Mouse (Mus musculus) right cerebral cortex, postnatal 10 days (tissue): ENCODE measurements around the gene Tmem170b.

Experiments
- DNase-seq, 2 experiments: peaks; one replicate each; pipeline ENCODE4 v3.0.0; 2021; ENCODE audit warnings: low spot score in 2 of 2

Gene Tmem170b

DNA sequence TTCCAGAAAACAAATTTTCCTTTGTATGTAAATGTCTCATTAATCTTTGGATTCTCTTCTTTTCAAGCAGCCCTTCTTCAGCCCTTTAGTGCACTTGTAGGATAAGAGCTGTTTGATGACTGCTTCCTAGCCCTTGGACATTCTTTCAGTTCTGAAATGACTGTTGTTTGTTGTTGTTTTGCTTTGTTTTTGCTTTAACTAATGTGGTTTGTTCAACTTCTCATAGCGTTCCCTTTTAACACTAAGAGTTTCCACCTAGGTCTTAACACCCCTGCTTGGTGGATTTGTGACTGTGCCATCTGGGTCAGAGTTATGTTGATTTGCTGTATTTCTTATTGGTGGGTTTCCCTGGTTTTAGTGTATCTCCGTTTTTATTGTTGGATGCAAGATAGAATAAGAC, 8.8 kb downstream of the Tmem170b start:
- DNase-seq = no peak

DNA sequence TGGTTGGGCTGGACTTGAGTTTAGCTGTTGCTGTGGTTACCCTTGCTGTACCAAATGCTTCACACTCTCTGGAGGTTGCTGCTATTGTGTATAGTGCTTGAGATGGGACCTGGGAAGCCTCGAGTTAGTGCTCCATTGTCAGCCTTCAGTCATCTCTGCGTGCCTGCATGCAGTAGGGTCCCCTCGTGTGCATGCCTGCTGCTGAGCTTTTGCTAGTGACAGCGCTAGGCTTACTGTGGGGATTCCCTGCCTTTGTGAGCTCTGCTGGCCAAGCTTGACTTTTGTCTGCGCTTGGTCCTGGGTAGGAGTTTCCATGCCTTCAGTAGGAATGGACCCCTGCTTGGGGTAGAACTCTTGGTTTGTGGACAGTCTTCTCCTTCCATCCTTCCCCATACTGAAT, 9.3 kb downstream of the Tmem170b start:
- DNase-seq = no peak

- DNase-seq = no peak
Measured at GRCm38 (mm10) chr13:41619470-41619869, 13.8 kb downstream of the Tmem170b start.

- no peak for DNase-seq
Measured at GRCm38 (mm10) chr13:41620132-41620531, 14.4 kb downstream of the Tmem170b start.

GRCm38 (mm10) chr13:41624123-41624522, 18.4 kb downstream of the Tmem170b start:
- DNase-seq = no peak

GRCm38 (mm10) chr13:41625248-41625647, 19.5 kb downstream of the Tmem170b start:
- no peak for DNase-seq

DNA sequence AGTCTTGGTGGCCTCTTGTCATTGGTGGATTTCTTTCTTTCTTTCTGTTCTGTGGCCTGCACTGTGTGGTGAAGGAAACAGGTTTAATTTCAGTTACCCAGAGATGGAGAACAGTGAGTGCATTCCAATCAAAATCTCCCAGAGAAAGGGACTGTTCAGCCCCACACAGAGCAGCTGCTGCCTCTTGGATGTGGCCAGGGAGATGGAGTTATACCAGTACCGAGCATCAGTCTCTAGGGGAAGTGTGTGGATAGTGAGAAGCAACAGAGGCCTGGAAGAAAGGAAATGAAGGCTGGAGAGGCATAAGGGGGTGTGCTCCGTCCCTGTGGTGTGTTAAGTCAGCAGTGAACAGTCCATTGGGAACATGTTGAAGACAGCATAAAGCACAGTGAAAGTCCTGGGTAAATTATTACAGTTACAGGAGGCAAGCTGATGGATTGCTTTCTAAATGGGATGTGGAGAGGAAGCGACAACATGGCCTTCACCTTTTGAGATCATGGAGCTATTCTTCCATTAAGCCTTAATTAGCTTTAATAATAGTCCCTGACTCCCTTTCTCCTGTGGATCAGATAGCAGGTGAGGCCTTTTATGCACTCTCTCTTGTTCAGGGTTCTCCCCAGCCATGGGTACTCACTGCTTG, 21.7 kb downstream of the Tmem170b start:
- DNase-seq = no peak

DNA sequence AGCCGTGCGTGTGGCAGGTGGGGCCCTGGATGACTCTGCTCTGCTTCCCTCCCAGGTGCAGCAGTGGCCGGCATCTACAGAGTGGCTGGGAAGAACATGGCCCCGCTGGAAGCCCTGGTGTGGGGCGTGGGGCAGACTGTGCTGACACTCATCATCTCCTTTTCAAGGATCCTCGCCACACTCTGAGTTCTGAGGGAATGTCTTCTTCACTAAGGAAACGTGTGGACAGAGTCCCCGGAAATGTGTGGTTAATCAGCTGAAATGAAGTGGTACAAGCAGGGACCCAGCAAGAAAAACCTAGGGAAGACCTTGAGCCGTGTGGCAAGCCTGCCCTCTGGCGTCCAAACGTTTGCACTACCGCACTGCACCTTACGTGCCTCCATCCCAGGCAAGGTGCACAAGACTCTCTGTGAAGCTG, 28.7 kb downstream of the Tmem170b start:
- peak; percentile 69 to 81 for DNase-seq

DNA sequence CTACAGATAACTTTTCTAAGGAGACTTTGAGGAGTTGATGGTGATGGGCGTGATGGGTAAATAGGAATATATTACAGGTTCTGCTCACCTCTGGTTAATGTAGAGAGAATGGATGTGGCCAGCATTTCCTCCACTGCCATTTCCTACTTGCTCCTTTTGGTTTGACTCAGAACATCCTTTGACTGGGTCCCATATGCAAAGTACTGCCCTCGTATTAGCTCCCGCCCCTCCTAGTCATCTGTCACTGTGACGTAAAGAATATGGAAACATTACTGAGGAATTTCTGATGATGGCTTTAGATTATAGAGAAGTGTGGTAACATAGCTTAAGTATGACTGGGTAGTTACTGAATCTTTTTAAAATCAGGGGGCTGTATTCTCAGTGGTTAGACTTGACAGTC, 32.4 kb downstream of the Tmem170b start:
- DNase-seq = no peak

GRCm38 (mm10) chr13:41642851-41643250, 37.1 kb downstream of the Tmem170b start:
- peak; percentile 71 to 84 for DNase-seq

- no peak for DNase-seq
Measured at GRCm38 (mm10) chr13:41643798-41644197, 38.1 kb downstream of the Tmem170b start.

DNA sequence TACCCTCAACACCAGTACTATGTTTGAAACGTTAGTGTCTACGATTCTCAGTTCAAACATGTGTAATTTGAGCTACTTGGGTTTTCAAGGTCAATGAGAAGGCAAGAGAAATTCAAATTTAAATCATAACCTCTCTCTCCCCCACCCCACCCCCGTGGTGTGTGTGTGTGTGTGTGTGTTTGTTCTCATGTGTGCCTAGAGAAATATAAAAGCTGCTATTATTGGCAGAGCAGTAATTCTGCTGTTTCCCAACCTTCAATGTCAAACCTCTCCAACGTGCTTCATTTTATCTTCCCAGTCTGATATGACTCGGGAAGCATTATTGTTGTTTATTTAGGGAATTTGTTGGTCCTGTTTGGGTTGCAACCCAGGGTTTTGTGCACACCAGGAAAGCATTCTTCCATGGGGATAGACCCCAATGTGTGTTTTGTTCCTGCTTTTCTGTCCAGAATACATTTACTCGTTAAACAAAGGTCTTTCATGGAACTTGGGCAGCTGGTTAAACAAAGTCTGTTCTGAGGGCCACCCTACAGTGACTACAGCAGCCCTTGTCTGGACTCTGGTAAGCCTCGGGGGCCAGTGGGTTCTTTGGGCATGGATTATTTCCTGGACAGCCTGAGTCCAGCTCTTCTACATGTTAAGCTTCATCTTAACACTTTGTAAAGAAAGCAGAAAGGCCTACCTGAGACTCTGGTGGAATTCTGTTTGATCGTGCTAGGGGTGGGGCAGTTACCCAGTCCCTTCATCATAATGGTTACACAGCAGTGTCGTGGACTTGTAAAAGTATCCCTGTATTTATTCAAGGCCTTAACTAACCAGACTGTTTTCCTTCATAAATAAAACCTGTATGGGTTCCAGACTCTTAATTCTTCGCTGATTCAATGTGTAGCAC, 39.1 kb downstream of the Tmem170b start:
- DNase-seq = no peak

DNA sequence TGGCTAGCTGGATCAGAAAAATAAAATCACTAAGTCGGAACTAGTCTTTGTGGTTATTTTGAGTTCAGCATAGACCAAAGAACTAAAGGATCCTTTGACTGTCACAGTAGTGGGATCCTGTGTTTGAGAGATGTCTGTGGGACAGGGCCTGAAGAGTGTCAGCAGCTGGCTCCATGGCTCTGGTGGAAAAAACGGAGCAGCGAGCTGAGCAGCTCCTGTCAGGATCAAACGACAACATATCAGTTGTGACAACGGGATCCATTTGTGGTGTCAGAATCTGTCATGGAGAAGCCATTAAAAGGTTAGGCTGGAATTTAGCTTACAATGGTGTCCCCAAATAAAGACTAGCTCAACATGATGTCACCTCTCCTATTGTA, 39.8 kb downstream of the Tmem170b start:
- DNase-seq = no peak

- no peak for DNase-seq
Measured at GRCm38 (mm10) chr13:41647976-41648375, 42.3 kb downstream of the Tmem170b start.

- DNase-seq = no peak
Measured at GRCm38 (mm10) chr13:41650665-41651064, 45.0 kb downstream of the Tmem170b start.

GRCm38 (mm10) chr13:41653791-41654190, 48.1 kb downstream of the Tmem170b start:
- no peak for DNase-seq

GRCm38 (mm10) chr13:41655576-41656090, 49.9 kb downstream of the Tmem170b start:
- DNase-seq = no peak

DNA sequence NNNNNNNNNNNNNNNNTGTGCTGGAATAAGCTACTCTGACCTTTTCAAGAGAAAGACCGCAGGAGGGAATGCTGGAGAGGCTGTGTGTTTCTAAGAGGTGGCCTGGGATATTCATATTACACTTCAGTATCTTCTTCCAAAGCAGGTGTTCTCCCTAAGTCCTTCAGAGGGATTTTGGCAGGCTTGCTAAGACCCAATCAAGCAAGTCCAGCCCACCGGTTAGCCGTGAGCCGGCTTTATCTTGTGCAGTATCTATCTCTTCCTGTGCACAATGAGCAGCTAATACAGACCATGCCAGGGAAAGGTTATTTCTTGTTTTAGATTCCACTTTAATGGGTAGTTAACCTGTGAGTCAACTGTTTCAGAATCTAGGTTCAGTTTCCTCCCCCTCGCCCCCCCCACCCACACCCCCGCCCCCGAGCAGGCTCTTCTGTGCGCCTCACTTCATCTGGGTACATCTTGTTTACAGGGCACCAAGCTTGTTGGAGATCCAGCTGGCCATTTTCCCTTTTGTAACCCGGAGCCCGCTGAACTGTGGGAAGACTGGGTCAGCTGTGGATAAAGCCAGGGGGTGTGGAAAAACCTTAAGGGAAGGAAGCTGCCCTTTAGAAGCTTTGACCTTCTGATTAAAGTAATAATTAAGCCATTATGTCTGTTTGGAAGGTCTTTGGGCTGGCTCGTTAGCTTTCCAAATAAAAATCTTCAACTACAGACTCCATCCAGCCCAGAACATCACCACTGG, 54.5 kb downstream of the Tmem170b start:
- peak in 1 of 2 experiments; percentile 49 for DNase-seq

DNA sequence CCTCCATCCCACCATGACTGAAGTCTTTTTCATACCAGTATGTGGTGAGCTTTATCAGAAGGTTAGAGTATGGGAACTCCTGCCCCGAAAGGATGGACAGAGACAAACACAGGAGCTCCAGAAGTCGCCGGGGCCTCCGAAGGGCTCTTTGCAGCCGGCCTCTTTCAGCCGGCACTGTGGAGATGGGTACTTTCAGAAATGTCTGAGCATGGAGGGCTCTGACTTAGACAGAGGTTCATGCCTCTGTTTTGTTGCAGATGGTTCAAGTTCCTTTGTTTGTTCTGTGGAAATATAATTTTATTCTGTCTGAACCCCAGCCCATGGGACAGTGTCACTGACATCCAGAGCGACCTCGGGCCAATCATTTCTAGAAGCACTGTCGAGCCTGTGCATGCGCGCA, 55.4 kb downstream of the Tmem170b start:
- no peak for DNase-seq

GRCm38 (mm10) chr13:41662401-41663070, 56.8 kb downstream of the Tmem170b start:
- DNase-seq = peak; percentile 38 to 48

DNA sequence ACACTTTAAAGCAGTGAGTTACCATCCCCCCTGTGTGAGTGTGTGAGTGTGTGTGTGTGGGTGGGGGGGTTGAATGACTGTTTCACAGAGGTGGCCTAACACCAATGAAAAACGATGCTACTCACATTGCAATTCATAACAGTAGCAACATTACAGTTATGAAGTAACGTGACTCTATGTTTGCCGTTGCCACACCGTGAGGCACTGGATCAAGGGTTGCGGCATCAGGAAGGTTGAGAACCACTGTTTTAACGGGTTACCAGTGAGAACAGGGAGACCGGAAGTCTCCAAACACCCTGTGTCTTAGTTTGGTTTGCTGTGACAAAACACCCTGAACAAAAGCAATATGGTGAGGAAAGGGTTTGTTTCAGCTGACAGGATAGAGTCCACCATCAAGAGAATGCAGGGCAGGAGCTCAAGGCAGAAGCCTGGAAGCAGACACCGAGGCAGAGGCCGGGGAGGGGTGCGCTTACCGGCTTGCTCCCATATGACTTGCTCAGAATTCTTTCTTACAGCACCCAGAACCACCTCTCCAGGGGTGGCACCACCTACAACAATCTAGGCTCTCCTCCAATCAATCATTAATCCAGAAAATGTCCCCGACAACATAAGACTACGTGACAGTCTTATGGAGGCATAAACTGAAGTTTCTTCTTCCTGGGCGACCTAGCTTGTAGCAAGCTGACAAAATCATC, 57.9 kb downstream of the Tmem170b start:
- no peak for DNase-seq
